Mouse (Mus musculus) MEL (cell line): ENCODE results near the gene Nkd1.

ENCODE experiments used
- CTCF ChIP-seq, 3 experiments: IDR thresholded peaks in 2 of 3; conservative IDR thresholded peaks in 1 of 3; 2 replicates each; pipeline ENCODE4 v1.5.1; 2011 to 2012; ENCODE audit warnings: low read length in 3 of 3, low read depth in 2 of 3, mild to moderate bottlenecking in 2 of 3, improper control_type of control experiment in 1 of 3, inconsistent platforms in 1 of 3, mixed read lengths in 1 of 3, moderate library complexity in 1 of 3; ENCODE audit not compliant: control insufficient read depth in 1 of 3, insufficient read depth in 1 of 3, poor library complexity in 1 of 3, severe bottlenecking in 1 of 3
- GATA1 ChIP-seq: IDR thresholded peaks from 2 replicates; pipeline ENCODE4 v1.6.1; 2011; ENCODE audit warnings: low read depth, low read length, improper control_type of control experiment
- RAD21 ChIP-seq: IDR thresholded peaks from 2 replicates; pipeline ENCODE4 v1.6.1; 2011; ENCODE audit warnings: mild to moderate bottlenecking, low read depth, low read length, improper control_type of control experiment

DNA sequence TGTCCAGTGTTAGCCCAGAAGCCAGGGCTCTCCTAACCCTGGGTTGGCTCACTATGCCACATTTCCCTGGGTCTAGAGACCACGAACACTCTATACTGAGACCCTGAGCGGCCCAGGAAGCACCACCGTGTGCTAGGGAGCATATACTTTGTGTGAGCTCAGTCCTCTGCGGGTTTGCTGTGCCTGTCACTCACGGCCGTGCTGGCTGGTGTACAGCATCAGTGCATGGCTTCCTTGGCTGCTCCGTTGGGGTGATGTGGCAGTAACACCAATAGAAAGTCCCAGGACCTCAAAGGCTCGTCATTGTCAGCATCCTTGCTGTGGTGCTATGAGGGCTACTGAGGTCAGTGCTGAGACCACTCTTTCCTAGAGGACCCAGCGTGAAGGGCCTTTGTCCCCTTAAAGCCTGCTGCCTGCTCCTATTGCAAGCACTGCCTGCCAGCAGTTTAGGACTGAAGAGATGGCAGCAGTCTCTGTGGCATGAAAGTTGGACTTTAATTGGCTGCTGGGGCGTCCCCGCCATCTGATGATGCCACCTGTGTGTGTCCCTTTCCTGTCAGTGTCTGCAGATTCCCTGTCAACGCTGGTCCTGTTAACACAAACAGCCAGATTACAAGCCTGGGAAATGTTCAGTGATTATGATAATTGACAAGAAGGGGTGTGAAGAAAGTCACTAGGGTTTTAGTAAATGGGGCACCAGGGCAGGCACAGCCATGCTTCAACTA, 51.2 kb downstream of the Nkd1 start:
- TF ChIP-seq CTCF (IDR thresholded peaks at IDR 0.05 in 2 of 3, conservative IDR thresholded peaks at IDR 0.05 in 1 of 3; ENCODE audit: control insufficient read depth in 1 of 3, insufficient read depth in 1 of 3, low read depth in 2 of 3, low read length in 3 of 3, poor library complexity in 1 of 3, severe bottlenecking in 1 of 3) (no peak), RAD21 (no peak), GATA1 (no peak)
